Mouse (Mus musculus) E14TG2a.4 (cell line): Measurements from ENCODE around the gene Gpx4.

Experiments used
- H3K27me3 ChIP-seq: 2 replicates; pipeline ENCODE4 v1.6.1; 2014; ENCODE audit warnings: low read length, control low read depth; ENCODE audit not compliant: insufficient read depth
- H3K36me3 ChIP-seq: 2 replicates; pipeline ENCODE4 v1.6.1; 2014; ENCODE audit warnings: low read length, control low read depth; ENCODE audit not compliant: insufficient read depth
- H3K4me1 ChIP-seq: replicated peaks from 2 replicates; pipeline ENCODE4 v1.6.1; 2014; ENCODE audit warnings: low read depth, low read length, control low read depth
- H3K4me3 ChIP-seq: replicated peaks from 2 replicates; pipeline ENCODE4 v1.5.1; 2014; ENCODE audit warnings: mild to moderate bottlenecking, low read length
- H3K9me3 ChIP-seq: 2 replicates; pipeline ENCODE4 v1.6.1; 2014; ENCODE audit warnings: low read length, control low read depth
- CTCF ChIP-seq: conservative IDR thresholded peaks from 2 replicates; pipeline ENCODE4 v1.5.1; 2014; ENCODE audit warnings: low read length
- NANOG ChIP-seq: IDR thresholded peaks from 2 replicates; pipeline ENCODE4 v1.6.1; 2014; ENCODE audit warnings: borderline replicate concordance, low read length, mixed read lengths
- POU5F1 ChIP-seq: IDR thresholded peaks from 2 replicates; pipeline ENCODE4 v1.6.1; 2014; ENCODE audit warnings: low read length, borderline replicate concordance

Gpx4 gene

DNA sequence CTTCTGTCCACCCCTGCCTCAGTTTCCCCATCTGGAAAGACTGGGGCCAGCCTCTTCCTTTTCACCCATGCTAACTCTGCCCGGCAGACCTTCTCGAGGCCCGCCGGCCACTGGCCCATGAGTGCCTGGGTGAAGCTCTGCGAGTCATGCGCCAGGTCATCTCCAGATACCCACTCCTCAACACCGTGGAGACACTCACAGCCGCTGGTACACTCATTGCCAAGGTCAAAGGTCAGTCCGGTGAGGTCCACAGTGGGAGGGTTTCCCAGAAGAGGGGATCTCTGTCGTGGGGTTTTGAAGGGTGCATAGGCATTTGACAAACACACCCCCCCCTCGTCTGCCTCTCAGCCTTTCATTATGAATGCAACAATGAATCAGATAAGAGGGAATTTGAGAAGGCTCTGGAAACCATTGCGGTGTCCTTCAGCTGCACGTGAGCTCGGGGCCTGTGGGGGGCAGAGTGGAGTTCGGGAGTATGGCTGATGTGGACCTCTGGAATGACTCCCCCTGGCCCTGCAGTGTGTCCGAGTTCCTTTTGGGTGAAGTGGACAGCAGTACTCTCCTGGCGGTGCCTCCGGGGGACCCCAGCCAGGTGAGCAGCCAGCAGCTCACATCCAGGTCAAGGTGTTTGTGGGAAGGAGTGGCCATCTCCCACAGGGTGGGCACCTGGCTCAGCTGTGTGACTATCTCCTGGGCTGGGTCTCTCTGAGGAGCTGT lies 26.2 kb upstream of the Gpx4 start:
- peaks cover 96% of the 10 kb centered on the region for H3K4me1 ChIP-seq
- peak; percentile 7; the same call in 1 of the 2 replicates for TF ChIP-seq CTCF
- no peak for TF ChIP-seq POU5F1
- TF ChIP-seq NANOG: no peak

GRCm38 (mm10) chr10:80021320-80021641 lies 25.7 kb upstream of the Gpx4 start:
- no peaks in the 10 kb centered on the region for H3K9me3 ChIP-seq
- 0 out of 2 replicates have a peak, but pooled peaks cover 3% of the 10 kb centered on the region for H3K27me3 ChIP-seq
- peaks cover 96% of the 10 kb centered on the region for H3K4me1 ChIP-seq
- TF ChIP-seq POU5F1: no peak
- TF ChIP-seq CTCF: no peak
- no peak for TF ChIP-seq NANOG
- peaks cover 12% of the 10 kb centered on the region for H3K36me3 ChIP-seq
- peak overlapping the region; percentile 32; the same call in 1 of the 2 replicates for H3K4me3 ChIP-seq

More for the DNA sequence above, 26.2 kb upstream of the Gpx4 start:
- H3K9me3 ChIP-seq: no peaks in the 10 kb centered on the region
- H3K36me3 ChIP-seq: peaks cover 11% of the 10 kb centered on the region
- 0 out of 2 replicates have a peak, but pooled peaks cover 3% of the 10 kb centered on the region for H3K27me3 ChIP-seq
- peak overlapping the region; percentile 72 for H3K4me3 ChIP-seq

GRCm38 (mm10) chr10:80022164-80022563 lies 24.8 kb upstream of the Gpx4 start:
- no peaks in the 10 kb centered on the region for H3K9me3 ChIP-seq
- no peak for TF ChIP-seq POU5F1
- peaks cover 96% of the 10 kb centered on the region for H3K4me1 ChIP-seq

DNA sequence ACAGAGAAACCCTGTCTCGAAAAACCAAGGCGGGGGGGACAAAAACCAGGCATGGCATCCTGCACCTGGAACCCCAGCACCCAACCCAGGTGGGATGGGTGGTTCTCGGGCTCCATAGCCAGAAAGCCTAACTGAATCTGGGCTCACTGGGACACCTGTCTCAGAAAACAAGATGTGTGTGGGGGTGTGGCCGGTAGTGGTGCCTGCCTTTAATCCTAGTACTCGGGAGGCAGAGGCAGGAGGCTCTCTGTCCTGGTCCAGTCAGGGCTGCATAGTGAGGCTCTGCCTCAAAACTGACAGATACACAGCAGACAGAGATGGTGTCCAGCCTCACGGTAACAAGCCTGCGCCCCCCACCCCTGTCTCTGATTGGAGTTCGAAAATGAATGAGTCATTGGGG lies 24.2 kb upstream of the Gpx4 start:
- no peak for TF ChIP-seq NANOG
- TF ChIP-seq CTCF: no peak
- no peak for TF ChIP-seq POU5F1

More at GRCm38 (mm10) chr10:80022164-80022563, 24.8 kb upstream of the Gpx4 start:
- Histone ChIP-seq H3K4me3 (0 out of 2 replicates have a peak overlapping the region, but pooled peaks have one; percentile 26), H3K36me3 (peaks cover 21% of the 10 kb centered on the region), H3K27me3 (0 out of 2 replicates have a peak, but pooled peaks cover 3% of the 10 kb centered on the region)

DNA sequence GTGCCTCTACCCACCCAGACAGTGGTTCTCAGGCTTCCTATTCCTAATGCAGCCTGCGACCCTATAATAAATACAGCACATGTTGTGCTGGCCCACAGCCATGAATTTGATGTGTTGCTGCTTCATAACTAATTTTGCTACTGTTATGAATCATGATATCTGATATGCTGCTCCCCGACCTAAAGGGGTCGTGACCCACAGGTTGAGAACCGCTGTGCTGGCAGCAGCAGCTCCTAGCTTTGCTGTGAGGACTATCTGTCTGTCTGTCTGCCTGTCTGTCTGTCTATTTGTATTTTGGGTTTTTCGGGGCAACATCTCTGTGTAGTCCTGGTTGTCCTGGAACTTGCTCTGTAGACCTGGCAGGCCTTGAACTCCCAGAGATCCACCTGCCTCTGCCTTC lies 23.2 kb upstream of the Gpx4 start:
- Histone ChIP-seq H3K4me3 (no peak overlapping the region), H3K9me3 (no peaks in the 10 kb centered on the region), H3K4me1 (peaks cover 99% of the 10 kb centered on the region), H3K27me3 (no peaks in the 10 kb centered on the region), H3K36me3 (peaks cover 28% of the 10 kb centered on the region)
- TF ChIP-seq CTCF (no peak), NANOG (no peak), POU5F1 (no peak)

More for the DNA sequence above, 24.2 kb upstream of the Gpx4 start:
- Histone ChIP-seq H3K4me1 (peaks cover 96% of the 10 kb centered on the region), H3K27me3 (0 out of 2 replicates have a peak, but pooled peaks cover 2% of the 10 kb centered on the region), H3K36me3 (peaks cover 27% of the 10 kb centered on the region), H3K9me3 (no peaks in the 10 kb centered on the region), H3K4me3 (no peak overlapping the region)

DNA sequence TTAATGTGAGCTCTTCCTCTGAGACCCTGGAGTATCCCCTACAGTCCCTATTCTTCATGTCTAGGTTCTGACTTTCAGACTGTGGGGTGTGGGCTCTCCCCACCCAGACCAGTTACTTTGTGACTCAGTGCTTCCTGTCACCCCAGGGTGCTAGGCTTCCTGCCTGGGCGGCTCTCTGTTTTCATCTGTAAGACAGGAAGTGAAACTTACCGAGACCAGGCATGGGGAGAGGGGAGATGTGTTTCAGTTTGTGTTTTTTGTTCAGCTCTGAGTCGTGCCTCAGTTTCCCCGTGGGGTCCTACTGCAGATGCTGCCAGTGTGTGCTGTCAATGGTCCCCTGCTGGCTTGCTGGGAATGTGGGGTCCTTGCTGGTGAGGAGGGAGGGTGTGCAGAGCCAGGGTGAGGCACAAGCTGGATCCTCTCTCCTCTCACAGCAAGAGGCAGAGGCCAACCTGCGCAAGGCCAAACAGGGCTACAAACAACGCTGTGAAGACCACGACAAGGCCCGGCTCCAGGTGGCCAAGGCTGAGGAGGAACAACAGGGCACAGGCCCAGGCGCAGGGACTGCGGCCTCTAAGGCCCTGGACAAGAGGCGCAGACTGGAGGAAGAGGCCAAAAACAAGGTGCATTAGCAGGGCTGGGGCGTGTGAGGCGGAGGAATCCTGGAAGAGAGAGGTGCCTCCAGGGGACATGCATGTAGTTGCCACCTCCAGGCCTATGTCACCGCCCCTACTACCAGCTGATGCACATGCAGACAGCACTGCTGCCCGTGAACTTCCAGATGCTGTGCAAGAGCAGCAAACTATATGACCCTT lies 22.5 kb upstream of the Gpx4 start:
- peak overlapping the region; percentile 48 for H3K4me3 ChIP-seq
- H3K4me1 ChIP-seq: peaks cover 99% of the 10 kb centered on the region
- H3K27me3 ChIP-seq: no peaks in the 10 kb centered on the region
- no peaks in the 10 kb centered on the region for H3K9me3 ChIP-seq
- H3K36me3 ChIP-seq: peaks cover 34% of the 10 kb centered on the region
- TF ChIP-seq POU5F1 (no peak), NANOG (no peak), CTCF (no peak)

GRCm38 (mm10) chr10:80025044-80025347 lies 22.0 kb upstream of the Gpx4 start:
- Histone ChIP-seq H3K4me1 (peaks cover 94% of the 10 kb centered on the region), H3K36me3 (peaks cover 37% of the 10 kb centered on the region), H3K9me3 (no peaks in the 10 kb centered on the region), H3K27me3 (no peaks in the 10 kb centered on the region), H3K4me3 (peak overlapping the region; percentile 48)
- TF ChIP-seq CTCF: no peak
- TF ChIP-seq NANOG: no peak
- TF ChIP-seq POU5F1: no peak

- H3K27me3 ChIP-seq: no peaks in the 10 kb centered on the region
- peaks cover 94% of the 10 kb centered on the region for H3K4me1 ChIP-seq
- H3K36me3 ChIP-seq: peaks cover 37% of the 10 kb centered on the region
- TF ChIP-seq NANOG: no peak
- TF ChIP-seq POU5F1: no peak
- TF ChIP-seq CTCF: no peak
- H3K4me3 ChIP-seq: peak overlapping the region; percentile 48
- no peaks in the 10 kb centered on the region for H3K9me3 ChIP-seq
Observed at GRCm38 (mm10) chr10:80025463-80025862, 21.5 kb upstream of the Gpx4 start.
